Mouse (Mus musculus): ENCODE measurements at regions not wholly inside any gene's neighbourhood (a gene's known extent, or its start where the extent isn't known, plus 50 kb on each side); places are given as distances from the start of the nearest gene placed in this dataset.

DNA sequence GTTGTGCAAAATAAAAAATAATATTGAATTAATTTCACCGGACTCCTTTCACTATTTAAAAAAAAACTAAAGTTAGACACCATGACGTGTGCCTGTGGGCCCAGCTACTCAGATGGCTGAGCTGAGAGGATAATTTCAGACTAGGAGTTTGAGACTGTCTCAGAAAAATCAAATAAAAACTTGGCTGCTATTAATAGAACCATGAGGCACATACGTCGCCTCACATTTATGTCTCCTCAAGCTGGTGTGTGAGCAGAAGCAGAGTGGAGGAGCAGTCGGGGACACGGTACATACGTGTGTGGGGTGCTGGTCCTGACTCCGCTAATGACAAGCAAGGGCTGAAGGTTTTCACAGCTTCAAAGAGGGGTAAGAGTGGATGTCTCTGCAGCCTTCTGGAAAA lies 52.8 kb upstream of the Dmrtb1 start:
- Histone ChIP-seq H3K36me3 (ENCODE audit: control insufficient read depth, insufficient read depth, low read length, poor library complexity, severe bottlenecking) (no peaks in the 10 kb centered on the region), H3K27me3 (ENCODE audit: control insufficient read depth, insufficient read depth, low read length, poor library complexity, severe bottlenecking) (no peaks in the 10 kb centered on the region)
- DNase-seq (ENCODE audit: low read depth, low spot score): no peak

DNA sequence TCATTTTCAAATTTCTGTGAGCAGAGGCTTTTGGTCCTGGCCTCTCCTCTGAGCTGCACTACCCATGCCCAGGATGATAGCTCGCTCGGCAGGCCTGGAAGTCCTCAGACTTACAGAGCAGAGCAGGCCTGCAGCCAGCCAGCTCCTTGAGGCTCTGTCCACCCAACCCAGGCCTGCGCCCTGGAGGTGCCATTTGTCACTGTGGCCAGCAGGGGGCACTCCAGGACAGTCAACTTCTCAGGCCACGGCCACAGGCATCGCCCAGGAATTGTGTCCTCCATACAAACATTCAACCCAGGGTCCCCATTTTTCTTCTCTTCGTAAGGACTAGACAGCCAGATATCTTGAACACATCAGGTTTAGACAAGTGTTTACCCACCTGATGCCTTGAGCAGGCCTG lies 53.9 kb upstream of the Dmrtb1 start:
- H3K27me3 ChIP-seq (ENCODE audit: control insufficient read depth, insufficient read depth, low read length, poor library complexity, severe bottlenecking): no peaks in the 10 kb centered on the region
- no peaks in the 10 kb centered on the region for H3K36me3 ChIP-seq (ENCODE audit: control insufficient read depth, insufficient read depth, low read length, poor library complexity, severe bottlenecking)
- peak; percentile 79 for DNase-seq (ENCODE audit: low read depth, low spot score)

DNA sequence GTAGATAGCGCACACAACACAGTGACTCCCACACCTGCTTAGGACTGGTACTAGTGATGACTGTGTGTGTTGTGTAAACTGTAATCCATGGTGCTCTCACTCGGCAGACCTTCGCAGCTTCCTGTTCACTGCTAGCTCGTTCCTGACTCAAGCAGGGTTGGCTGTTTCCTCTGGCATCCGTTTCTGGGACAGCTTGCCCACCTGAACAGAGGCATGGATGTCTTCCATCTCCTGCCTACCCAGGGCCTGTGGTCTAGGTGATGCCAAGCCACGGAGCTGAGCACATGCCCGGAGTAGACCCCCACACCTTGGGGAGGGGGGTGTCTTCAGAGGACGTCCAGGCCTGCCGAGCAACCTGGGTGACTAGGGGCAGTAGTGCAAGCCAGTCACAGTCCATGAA lies 54.7 kb upstream of the Dmrtb1 start:
- DNase-seq (ENCODE audit: low read depth, low spot score): no peak
- Histone ChIP-seq H3K36me3 (ENCODE audit: control insufficient read depth, insufficient read depth, low read length, poor library complexity, severe bottlenecking) (no peaks in the 10 kb centered on the region), H3K27me3 (ENCODE audit: control insufficient read depth, insufficient read depth, low read length, poor library complexity, severe bottlenecking) (no peaks in the 10 kb centered on the region)

DNA sequence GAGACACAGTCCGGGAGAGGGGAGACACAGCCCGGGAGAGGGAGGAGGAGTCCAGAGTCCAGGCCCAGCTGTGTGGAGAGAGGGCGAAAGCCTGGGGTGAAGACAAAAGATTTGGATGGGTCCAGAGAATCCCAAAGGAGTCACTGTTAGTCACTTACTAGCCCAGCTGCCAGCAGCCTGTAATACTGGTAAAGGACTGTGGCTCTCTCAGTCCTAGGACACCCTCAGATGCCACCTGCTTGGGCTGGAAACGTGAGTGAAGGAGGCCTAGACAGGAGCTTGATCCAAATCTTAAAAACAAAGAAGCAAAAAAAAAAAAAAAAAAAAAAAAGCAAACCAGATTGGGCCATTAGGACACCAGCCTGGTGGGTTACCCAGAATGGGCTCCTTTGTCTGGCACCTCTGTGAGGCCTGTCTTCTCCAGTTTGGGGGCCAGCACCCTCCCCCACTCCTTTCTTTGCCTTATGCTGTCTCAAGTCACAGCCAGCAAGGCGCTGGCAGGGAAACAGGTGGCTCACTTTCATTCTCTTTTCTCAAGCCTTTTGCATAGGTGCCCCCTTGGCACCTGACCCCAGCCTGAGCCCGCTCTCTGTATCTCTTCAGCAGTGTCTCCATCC lies 55.9 kb upstream of the Dmrtb1 start:
- no peaks in the 10 kb centered on the region for H3K27me3 ChIP-seq (ENCODE audit: control insufficient read depth, insufficient read depth, low read length, poor library complexity, severe bottlenecking)
- no peak for DNase-seq (ENCODE audit: low read depth, low spot score)
- no peaks in the 10 kb centered on the region for H3K36me3 ChIP-seq (ENCODE audit: control insufficient read depth, insufficient read depth, low read length, poor library complexity, severe bottlenecking)

DNA sequence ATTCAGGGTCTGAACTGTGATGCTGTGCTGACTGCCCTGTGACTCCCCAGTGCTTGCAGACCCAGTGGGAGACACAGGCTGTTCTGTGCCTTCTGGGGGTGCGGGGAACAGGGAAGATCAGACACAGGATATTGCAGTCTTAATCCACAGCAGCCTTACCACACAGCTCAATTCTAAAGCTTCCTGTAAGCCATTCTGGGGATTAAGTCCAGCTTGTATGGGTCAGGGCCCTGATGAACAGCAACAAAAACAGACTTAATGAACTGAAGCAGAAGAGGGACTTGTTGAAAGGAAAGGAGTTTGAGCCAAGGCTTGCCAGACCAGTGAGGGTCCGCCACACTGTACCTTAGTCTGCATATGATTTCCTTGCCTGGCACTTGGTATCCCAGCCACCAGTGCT lies 58.4 kb upstream of the Lrp8 start:
- Histone ChIP-seq H3K27me3 (ENCODE audit: control insufficient read depth, insufficient read depth, low read length, poor library complexity, severe bottlenecking) (no peaks in the 10 kb centered on the region), H3K36me3 (ENCODE audit: control insufficient read depth, insufficient read depth, low read length, poor library complexity, severe bottlenecking) (no peaks in the 10 kb centered on the region)
- DNase-seq (ENCODE audit: low read depth, low spot score): no peak

DNA sequence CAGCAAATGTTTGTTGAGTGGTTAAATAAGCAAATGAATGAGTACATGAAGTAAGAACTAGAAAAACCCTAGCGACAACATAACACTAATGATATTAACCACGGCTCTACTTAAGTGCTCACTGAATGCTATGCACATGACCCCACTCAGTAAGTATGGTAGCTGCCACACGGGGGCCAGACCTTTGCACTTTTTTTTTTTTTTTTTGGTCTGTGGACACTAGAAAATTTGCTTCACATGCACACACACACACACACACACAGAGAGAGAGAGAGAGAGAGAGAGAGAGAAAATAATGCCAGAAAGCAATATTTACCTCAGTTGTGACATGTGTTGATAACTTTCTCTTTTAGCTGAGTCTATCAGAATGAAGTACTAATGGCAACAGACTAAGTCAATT lies 55.7 kb upstream of the Lrp8 start:
- no peak for DNase-seq (ENCODE audit: low read depth, low spot score)
- Histone ChIP-seq H3K27me3 (ENCODE audit: control insufficient read depth, insufficient read depth, low read length, poor library complexity, severe bottlenecking) (no peaks in the 10 kb centered on the region), H3K36me3 (ENCODE audit: control insufficient read depth, insufficient read depth, low read length, poor library complexity, severe bottlenecking) (no peaks in the 10 kb centered on the region)

DNA sequence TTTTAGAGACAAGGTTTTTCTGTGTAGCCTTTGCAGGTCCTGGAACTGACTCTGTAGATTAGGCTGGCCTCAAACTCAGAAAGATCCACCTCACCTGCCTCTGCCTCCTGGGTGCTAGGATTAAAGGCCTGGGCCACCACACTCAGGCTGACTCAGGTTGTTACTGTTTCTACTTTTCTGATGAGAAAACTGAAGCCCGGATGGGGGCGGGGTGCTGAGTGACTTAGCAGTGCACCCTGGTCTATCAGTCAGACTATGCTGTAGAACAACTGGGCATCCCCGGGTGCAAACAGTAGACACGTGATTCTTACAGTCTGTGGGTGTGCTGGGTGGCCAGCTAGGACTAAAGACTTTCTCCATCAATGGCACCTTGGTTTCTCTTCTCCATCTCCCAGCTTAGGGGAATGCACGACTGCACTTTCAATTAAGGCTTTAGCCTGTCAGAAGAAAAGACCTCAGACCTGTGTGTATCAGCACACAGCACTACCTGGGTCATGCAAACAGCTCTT lies 55.1 kb upstream of the Lrp8 start:
- no peaks in the 10 kb centered on the region for H3K36me3 ChIP-seq (ENCODE audit: control insufficient read depth, insufficient read depth, low read length, poor library complexity, severe bottlenecking)
- H3K27me3 ChIP-seq (ENCODE audit: control insufficient read depth, insufficient read depth, low read length, poor library complexity, severe bottlenecking): no peaks in the 10 kb centered on the region
- DNase-seq (ENCODE audit: low read depth, low spot score): no peak

DNA sequence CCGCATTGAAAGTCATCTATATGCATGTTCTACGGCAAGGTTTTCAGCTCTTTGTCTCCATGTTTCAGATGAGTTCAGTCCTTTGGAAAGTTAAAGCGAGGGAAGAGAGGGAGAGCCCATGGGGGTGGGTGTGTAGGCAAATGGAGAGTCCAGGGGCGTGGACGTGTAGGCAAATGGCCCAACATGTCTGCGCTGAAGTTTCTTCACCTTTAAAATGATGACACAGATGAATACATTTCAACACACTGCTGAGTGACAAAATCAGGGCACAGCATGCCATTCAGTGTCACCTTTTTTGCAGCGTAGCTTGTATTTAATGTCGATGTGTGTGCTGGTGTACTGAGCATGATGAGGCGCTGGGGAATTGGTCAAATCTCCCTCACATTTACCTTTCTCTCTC lies 54.6 kb upstream of the Lrp8 start:
- DNase-seq (ENCODE audit: low read depth, low spot score): no peak
- no peaks in the 10 kb centered on the region for H3K27me3 ChIP-seq (ENCODE audit: control insufficient read depth, insufficient read depth, low read length, poor library complexity, severe bottlenecking)
- no peaks in the 10 kb centered on the region for H3K36me3 ChIP-seq (ENCODE audit: control insufficient read depth, insufficient read depth, low read length, poor library complexity, severe bottlenecking)

DNA sequence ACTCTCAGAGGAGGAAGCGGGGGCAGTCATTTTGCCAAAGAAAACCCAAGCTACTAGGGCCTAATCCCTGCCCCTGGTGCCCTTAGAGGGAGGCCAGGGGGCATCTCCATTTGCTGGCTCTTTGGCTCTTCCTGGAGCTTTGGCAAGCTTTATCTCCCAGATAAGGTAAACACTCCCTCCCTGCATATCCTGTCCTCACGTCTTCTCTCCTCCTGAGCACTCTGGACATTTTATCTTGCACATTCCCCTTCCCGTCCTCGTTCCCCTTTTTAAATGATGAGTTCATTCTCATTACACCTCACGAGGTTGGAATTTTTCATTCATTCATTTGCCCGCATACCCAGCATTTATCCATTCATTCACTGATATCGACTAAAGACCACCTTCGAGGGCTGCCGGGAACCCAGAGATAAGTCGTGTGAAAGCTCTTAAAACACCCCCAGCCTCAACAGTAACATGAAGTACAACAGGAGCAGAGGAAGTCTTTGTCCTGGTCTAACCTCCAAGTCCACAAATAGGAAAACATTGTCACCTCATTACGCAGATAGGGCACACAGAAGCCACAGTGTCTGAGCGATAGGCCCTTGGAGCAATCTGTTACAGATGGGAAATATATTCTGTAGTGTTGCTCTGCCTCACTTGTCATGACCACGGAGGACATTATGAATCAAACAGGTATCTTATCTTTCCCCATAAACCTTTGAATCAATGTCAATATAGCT lies 54.0 kb upstream of the Lrp8 start:
- DNase-seq (ENCODE audit: low read depth, low spot score): no peak
- no peaks in the 10 kb centered on the region for H3K36me3 ChIP-seq (ENCODE audit: control insufficient read depth, insufficient read depth, low read length, poor library complexity, severe bottlenecking)
- no peaks in the 10 kb centered on the region for H3K27me3 ChIP-seq (ENCODE audit: control insufficient read depth, insufficient read depth, low read length, poor library complexity, severe bottlenecking)

DNA sequence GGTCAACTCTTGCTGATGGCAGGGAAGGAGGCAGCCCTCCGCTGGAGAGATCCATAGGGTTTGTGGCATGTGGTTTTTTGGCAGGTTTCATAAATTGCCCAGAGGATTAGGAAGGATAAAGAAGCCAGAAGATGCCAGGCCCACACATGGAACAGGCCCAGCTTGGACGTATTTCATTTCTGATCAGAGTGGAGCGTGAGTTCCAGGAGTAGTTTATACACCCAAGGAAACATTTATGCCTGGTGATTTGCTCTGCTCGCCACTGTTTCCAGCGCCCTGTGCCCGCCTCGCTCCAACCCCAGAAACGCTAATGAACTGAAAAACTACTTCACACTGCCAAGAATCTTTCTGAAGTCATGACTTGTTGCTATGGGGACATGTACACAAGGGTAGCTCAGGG lies 53.0 kb upstream of the Lrp8 start:
- no peak for DNase-seq (ENCODE audit: low read depth, low spot score)
- no peaks in the 10 kb centered on the region for H3K27me3 ChIP-seq (ENCODE audit: control insufficient read depth, insufficient read depth, low read length, poor library complexity, severe bottlenecking)
- H3K36me3 ChIP-seq (ENCODE audit: control insufficient read depth, insufficient read depth, low read length, poor library complexity, severe bottlenecking): no peaks in the 10 kb centered on the region

DNA sequence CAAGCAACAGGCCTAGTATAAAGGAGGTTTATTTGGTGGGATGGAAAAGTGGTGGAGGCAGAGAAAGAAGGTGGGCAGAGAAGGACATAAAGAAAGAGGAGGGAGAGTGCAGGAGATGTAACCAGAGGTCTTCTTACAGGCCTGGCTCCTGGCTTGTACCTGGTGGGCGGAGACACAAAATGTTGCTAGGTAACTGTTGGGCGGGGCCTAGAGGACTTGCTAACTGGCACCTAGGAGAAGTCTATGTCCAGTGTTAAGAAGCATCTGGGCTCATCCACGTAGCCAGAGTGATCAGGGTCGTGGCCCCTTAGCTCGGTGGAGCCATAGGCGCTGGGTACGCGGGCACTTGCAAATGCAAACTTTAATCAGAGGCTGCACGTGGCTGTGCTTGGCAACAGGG lies 52.0 kb upstream of the Lrp8 start:
- no peak for DNase-seq (ENCODE audit: low read depth, low spot score)
- no peaks in the 10 kb centered on the region for H3K27me3 ChIP-seq (ENCODE audit: control insufficient read depth, insufficient read depth, low read length, poor library complexity, severe bottlenecking)

More for the DNA sequence above, 52.0 kb upstream of the Lrp8 start:
- H3K36me3 ChIP-seq (ENCODE audit: control insufficient read depth, insufficient read depth, low read length, poor library complexity, severe bottlenecking): no peaks in the 10 kb centered on the region
